Mouse (Mus musculus): Measurements from ENCODE around the gene Olfr1381.
"Not testable (repeated sequence)": the region's sequence is repeated elsewhere in the genome, so short reads cannot be mapped to it uniquely, and the experiment has no call there.

Gene Olfr1381

GRCm38 (mm10) chr11:49543149-49543548, at the start of gene Olfr1381:
Olfr1381 (plus strand) TSS chr11:49543449.
- DNase-seq, result not testable (repeated sequence)

GRCm38 (mm10) chr11:49518086-49518485, 25.2 kb upstream of the Olfr1381 start:
- no peak for DNase-seq

DNA sequence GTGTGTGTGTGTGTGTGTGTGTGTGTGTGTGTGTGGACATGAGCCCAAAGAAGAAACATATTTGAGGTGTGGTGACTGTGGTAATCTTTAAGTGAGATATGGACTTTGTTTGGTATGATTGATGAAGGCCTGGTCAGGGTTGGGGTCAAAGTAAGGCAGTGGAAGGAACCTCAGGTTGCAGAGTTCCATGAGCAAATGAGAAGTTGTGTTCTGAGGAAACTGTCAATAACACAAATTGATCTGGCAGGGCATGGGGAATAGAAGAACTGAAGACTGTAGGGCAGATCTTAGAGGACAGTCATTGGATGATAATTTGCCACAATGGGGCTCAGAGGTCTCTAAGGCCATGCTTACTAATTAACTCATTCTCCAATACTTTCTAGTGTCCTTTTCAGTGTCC, 23.9 kb upstream of the Olfr1381 start, which contains the start of gene Olfr1383:
Olfr1383 (plus strand) TSS at position 301 of the 400 bp plus-strand sequence.
- no peak for DNase-seq

- no peak for DNase-seq
Observed at GRCm38 (mm10) chr11:49527947-49528346, 15.3 kb upstream of the Olfr1381 start, which contains the start of gene Olfr1382. Olfr1382 (plus strand) TSS chr11:49528247.

GRCm38 (mm10) chr11:49532761-49533160, 10.5 kb upstream of the Olfr1381 start:
- no peak for DNase-seq

DNA sequence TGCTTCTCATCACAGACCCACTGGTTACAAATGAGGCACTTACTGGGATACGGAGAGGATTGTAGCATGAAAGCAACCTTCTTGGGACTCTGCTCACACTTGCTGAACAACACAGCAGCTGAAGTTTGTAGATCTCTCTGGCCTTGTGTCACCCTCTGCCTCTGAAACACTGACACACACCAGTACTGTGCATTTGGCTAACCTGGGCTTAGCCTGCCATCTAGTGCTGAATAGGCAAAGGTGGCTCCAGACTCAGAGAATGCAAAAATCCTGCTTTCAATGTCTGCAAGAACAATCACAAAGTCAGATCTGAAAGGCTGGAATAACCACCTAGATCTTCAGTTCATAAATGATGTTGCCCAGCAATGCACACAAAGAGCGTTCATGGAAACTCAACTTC, 6.6 kb upstream of the Olfr1381 start:
- DNase-seq, result not testable (repeated sequence)

DNA sequence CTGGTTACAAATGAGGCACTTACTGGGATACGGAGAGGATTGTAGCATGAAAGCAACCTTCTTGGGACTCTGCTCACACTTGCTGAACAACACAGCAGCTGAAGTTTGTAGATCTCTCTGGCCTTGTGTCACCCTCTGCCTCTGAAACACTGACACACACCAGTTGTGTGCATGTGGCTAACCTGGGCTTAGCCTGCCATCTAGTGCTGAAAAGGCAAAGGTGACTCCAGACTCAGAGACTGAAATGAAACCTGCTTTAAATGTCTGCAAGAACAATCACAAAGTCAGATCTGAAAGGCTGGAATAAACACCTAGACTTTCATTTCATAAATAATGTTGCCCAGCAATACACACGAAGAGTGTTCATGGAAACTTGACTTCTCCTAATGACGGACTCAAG, 10.8 kb downstream of the Olfr1381 start:
- DNase-seq, result not testable (repeated sequence)

DNA sequence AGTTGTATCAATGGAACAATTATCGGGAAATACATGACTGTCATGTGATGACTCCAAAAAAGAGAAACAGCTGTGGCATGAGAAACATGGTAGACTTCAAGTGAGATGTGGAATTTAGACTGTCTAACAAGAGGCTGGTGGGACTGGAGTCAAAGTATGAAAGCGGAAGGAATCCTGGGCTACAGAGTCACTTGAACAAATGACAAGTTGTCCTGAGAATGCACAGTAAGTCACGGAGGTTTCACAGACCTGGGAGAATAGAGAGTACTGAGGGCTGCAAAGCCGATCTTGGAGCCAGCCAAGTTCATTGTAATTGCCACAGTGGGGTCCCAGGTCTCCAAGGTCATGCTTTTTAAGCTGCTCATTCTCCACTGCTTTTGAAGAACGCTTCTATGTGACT, 13.3 kb downstream of the Olfr1381 start, which contains the start of gene Olfr1380:
Olfr1380 (plus strand) TSS at position 301 of the 400 bp plus-strand sequence.
- DNase-seq, result not testable (repeated sequence)

DNA sequence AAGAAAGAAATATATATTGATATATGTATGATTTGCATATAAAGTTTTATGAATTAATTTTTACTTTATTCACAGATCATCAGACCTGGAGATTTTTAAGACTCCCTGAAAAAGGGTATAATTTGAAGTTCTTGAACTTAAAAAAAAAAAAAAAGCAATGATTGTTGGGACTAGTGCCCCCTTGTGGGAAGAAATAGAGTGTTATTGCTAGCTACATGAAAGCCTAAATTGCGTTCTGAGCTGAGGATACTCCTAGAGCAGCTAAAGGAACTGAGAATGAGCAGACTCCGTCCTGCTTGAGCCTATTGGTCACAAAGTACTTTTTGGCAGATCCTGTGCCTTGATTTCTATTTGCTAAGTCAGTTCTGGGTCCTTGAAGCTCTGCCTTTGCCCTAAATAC, 31.8 kb downstream of the Olfr1381 start:
- not testable (repeated sequence) for DNase-seq

DNA sequence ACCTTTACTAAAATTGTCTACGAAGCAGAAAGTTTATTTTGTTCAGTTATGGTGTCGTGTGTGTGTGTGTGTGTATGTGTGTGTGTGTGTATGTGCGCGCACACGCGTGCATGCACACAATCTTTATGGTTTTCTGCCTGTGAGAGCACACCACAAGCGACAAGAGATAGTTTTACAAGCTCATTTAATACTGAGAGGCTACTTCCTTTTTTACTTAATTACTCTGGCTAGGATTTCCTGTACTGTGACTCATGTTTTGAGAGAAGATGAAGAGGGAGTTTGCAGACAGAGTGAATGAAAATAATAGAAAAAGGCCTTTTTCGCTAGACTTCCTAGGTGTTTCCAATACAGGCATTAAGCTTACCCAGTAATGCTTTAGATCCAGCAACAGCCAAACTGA, 37.2 kb downstream of the Olfr1381 start:
- not testable (repeated sequence) for DNase-seq

GRCm38 (mm10) chr11:49590213-49590612, 47.0 kb downstream of the Olfr1381 start:
- DNase-seq, result no peak

DNA sequence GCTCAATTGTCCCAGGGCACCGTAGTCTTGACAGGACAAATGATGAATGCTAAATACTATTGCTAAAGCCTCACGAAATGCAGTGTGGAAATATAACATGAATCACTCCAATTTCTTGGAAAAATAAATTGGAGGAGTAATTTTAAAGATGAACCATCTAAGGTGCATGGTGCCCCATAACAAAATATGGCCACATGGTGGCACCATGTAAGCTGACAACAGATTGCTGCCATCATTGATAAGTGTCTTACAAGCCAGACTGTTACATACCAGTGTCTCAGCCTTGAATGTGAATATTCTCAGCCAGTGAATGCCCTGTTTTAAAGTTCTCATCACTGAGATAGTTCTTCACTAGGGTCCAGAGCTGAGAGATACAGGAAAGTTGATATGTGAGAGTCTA, 53.9 kb downstream of the Olfr1381 start:
- DNase-seq, result not testable (repeated sequence)
